Mouse (Mus musculus) embryonic fibroblast, embryonic 13.5 days (primary cell): Measurements from ENCODE around the gene Rbm6.

Experiments used
- CTCF ChIP-seq: IDR thresholded peaks from 2 replicates; pipeline ENCODE4 v1.5.1; 2011; ENCODE audit warnings: mild to moderate bottlenecking, control low read depth, low read length, moderate library complexity, borderline replicate concordance; ENCODE audit not compliant: insufficient read depth
- POLR2A ChIP-seq: IDR thresholded peaks from 2 replicates; pipeline ENCODE4 v1.6.1; 2011; ENCODE audit warnings: low read depth, mild to moderate bottlenecking, control low read depth, low read length, moderate library complexity

DNA sequence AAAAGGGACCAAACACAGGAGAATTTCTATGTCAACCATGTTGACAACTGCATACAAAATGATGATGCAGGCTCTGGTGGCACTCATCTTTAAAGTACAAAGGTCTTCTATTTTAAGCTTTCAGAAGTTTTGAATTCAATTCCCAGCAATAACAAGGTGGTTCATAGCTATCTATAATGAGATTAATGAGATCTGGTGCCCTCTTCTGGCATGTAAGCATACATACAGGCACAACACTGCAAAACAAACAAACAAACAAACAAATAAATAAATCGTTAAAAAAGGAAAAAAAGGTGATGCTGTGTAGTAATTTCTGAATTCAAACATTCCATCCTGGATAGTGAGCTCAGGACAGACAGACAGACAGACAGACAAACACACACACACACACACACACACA is 60.9 kb downstream of the Rbm6 start:
- TF ChIP-seq CTCF = no peak
- TF ChIP-seq POLR2A = no peak
